Mouse (Mus musculus) midbrain, embryonic 11.5 days (tissue): ENCODE data around the gene Ttc39b. TPM values are rescaled to one million over a fixed set of nuclear protein-coding genes. Genes with fewer than 3 reads are reported as not detected.

Source experiments
- ATAC-seq: fragments of 200-750 bp; cut with Nextera tagmentation; 2 replicates; pipeline ENCODE4 v1.8.0; 2017; ENCODE audit warnings: moderate TSS enrichment, moderate library complexity; ENCODE audit not compliant: low FRiP score
- DNase-seq: peaks from one replicate; pipeline ENCODE4 v3.0.0; 2015; ENCODE audit warnings: low spot score; ENCODE audit errors: missing footprints
- H3K27ac ChIP-seq: fragments of 300-500 bp; sonication (generic); 2 replicates; pipeline ENCODE4 v1.5.1; 2014; ENCODE audit warnings: low read depth, low read length
- H3K27me3 ChIP-seq: fragments of 300-500 bp; sonication (generic); 2 replicates; pipeline ENCODE4 v1.6.1; 2014; ENCODE audit warnings: mild to moderate bottlenecking, low read length, moderate library complexity, mixed read lengths; ENCODE audit not compliant: control insufficient read depth, insufficient read depth
- H3K36me3 ChIP-seq: fragments of 300-500 bp; sonication (generic); 2 replicates; pipeline ENCODE4 v1.6.1; 2014; ENCODE audit warnings: mild to moderate bottlenecking, low read length, moderate library complexity, mixed read lengths; ENCODE audit not compliant: control insufficient read depth, insufficient read depth
- H3K4me1 ChIP-seq: fragments of 300-500 bp; sonication (generic); 2 replicates; pipeline ENCODE4 v1.6.1; 2014; ENCODE audit warnings: low read length; ENCODE audit not compliant: control insufficient read depth, insufficient read depth
- H3K4me2 ChIP-seq: fragments of 300-500 bp; sonication (generic); 2 replicates; pipeline ENCODE4 v1.6.1; 2014; ENCODE audit warnings: mild to moderate bottlenecking, moderate library complexity
- H3K4me3 ChIP-seq: fragments of 300-500 bp; sonication (generic); 2 replicates; pipeline ENCODE4 v1.5.1; 2014; ENCODE audit warnings: low read depth, low read length
- H3K9ac ChIP-seq: fragments of 300-500 bp; sonication (generic); 2 replicates; pipeline ENCODE4 v1.6.1; 2014; ENCODE audit warnings: low read length
- H3K9me3 ChIP-seq: fragments of 300-500 bp; sonication (generic); 2 replicates; pipeline ENCODE4 v1.6.1; 2016; ENCODE audit warnings: low read length; ENCODE audit not compliant: control insufficient read depth
- WGBS: fragments of 180-500 bp; shearing (Covaris S2); extraction: QIAGEN DNeasy Blood & Tissue Kit; methylation state at CpG from one replicate; pipeline ENCODE4 v1.1.7; 2014; 5-methylcytosine and 5-hydroxymethylcytosine counted together
- polyA plus RNA-seq: library from polyadenylated mRNA; unstranded; fragments of >200 nt; fragmentation: Nextera tagmentation; extraction: Ambion mirVana; gene quantifications from 2 replicates; pipeline ENCODE4 v1.2.1, GENCODE M21; 2014

The Ttc39b gene
- polyA plus RNA-seq, 1 experiment from 2014 or later = 1.9 TPM

GRCm38 (mm10) chr4:83343146-83343823 is 19.2 kb upstream of the Ttc39b start:
- Histone ChIP-seq H3K4me3 (no peak overlapping the region), H3K4me1 (no peaks in the 10 kb centered on the region), H3K9me3 (no peaks in the 10 kb centered on the region), H3K27me3 (no peaks in the 10 kb centered on the region), H3K4me2 (no peak overlapping the region), H3K36me3 (no peaks in the 10 kb centered on the region), H3K9ac (no peak overlapping the region), H3K27ac (no peak overlapping the region)
- ATAC-seq (no peak), DNase-seq (no peak)
- 81% methylated on average over 9 of the region's 9 CpGs for WGBS

- H3K4me2 ChIP-seq = no peak overlapping the region
- no peak overlapping the region for H3K27ac ChIP-seq
- no peaks in the 10 kb centered on the region for H3K36me3 ChIP-seq
- no peak for ATAC-seq
- no peak for DNase-seq
- no peaks in the 10 kb centered on the region for H3K9me3 ChIP-seq
- no peaks in the 10 kb centered on the region for H3K4me1 ChIP-seq
- no peaks in the 10 kb centered on the region for H3K27me3 ChIP-seq
- no peak overlapping the region for H3K4me3 ChIP-seq
- WGBS = 68% methylated on average over 14 of the region's 14 CpGs
- H3K9ac ChIP-seq = no peak overlapping the region
Measured at GRCm38 (mm10) chr4:83342268-83342970, 18.4 kb upstream of the Ttc39b start.

- DNase-seq (no peak), ATAC-seq (no peak)
- 92% methylated on average over 1 of the region's 1 CpGs for WGBS
- no peaks in the 10 kb centered on the region for H3K9me3 ChIP-seq
- no peaks in the 10 kb centered on the region for H3K4me1 ChIP-seq
- no peaks in the 10 kb centered on the region for H3K36me3 ChIP-seq
- no peak overlapping the region for H3K9ac ChIP-seq
- no peak overlapping the region for H3K27ac ChIP-seq
- H3K4me3 ChIP-seq = no peak overlapping the region
- no peaks in the 10 kb centered on the region for H3K27me3 ChIP-seq
- H3K4me2 ChIP-seq = no peak overlapping the region
Measured at GRCm38 (mm10) chr4:83339393-83339792, 15.3 kb upstream of the Ttc39b start.

- 71% methylated on average over 3 of the region's 3 CpGs for WGBS
- H3K9me3 ChIP-seq = no peaks in the 10 kb centered on the region
- H3K27me3 ChIP-seq = no peaks in the 10 kb centered on the region
- H3K36me3 ChIP-seq = no peaks in the 10 kb centered on the region
- no peak overlapping the region for H3K4me2 ChIP-seq
- no peak overlapping the region for H3K4me3 ChIP-seq
- DNase-seq (no peak), ATAC-seq (no peak)
- no peaks in the 10 kb centered on the region for H3K4me1 ChIP-seq
- H3K27ac ChIP-seq = no peak overlapping the region
- H3K9ac ChIP-seq = no peak overlapping the region
Measured at GRCm38 (mm10) chr4:83337717-83338116, 13.7 kb upstream of the Ttc39b start.

- 82% methylated on average over 4 of the region's 4 CpGs for WGBS
- no peak for DNase-seq
- no peak overlapping the region for H3K4me2 ChIP-seq
- no peak overlapping the region for H3K9ac ChIP-seq
- H3K4me3 ChIP-seq = no peak overlapping the region
- H3K27ac ChIP-seq = no peak overlapping the region
- no peaks in the 10 kb centered on the region for H3K9me3 ChIP-seq
- H3K36me3 ChIP-seq = no peaks in the 10 kb centered on the region
- H3K27me3 ChIP-seq = no peaks in the 10 kb centered on the region
- no peaks in the 10 kb centered on the region for H3K4me1 ChIP-seq
- ATAC-seq = no peak
Measured at GRCm38 (mm10) chr4:83330369-83330768, 6.3 kb upstream of the Ttc39b start.

GRCm38 (mm10) chr4:83329615-83330014 is 5.6 kb upstream of the Ttc39b start:
- no peaks in the 10 kb centered on the region for H3K36me3 ChIP-seq
- DNase-seq (no peak), ATAC-seq (no peak)
- no peaks in the 10 kb centered on the region for H3K4me1 ChIP-seq
- WGBS = 58% methylated on average over 4 of the region's 4 CpGs
- no peak overlapping the region for H3K9ac ChIP-seq
- no peak overlapping the region for H3K27ac ChIP-seq
- no peaks in the 10 kb centered on the region for H3K9me3 ChIP-seq
- H3K27me3 ChIP-seq = no peaks in the 10 kb centered on the region
- no peak overlapping the region for H3K4me3 ChIP-seq
- H3K4me2 ChIP-seq = no peak overlapping the region

GRCm38 (mm10) chr4:83328026-83328945 is 4.2 kb upstream of the Ttc39b start:
- H3K27me3 ChIP-seq = no peaks in the 10 kb centered on the region; the same call in 1 of the 2 replicates
- 55% methylated on average over 9 of the region's 9 CpGs for WGBS
- H3K36me3 ChIP-seq = no peaks in the 10 kb centered on the region
- no peak overlapping the region for H3K4me3 ChIP-seq
- no peaks in the 10 kb centered on the region; the same call in 1 of the 2 replicates for H3K4me1 ChIP-seq
- no peak overlapping the region for H3K27ac ChIP-seq
- DNase-seq (no peak), ATAC-seq (no peak)
- H3K4me2 ChIP-seq = no peak overlapping the region
- no peaks in the 10 kb centered on the region for H3K9me3 ChIP-seq
- no peak overlapping the region for H3K9ac ChIP-seq

- H3K9ac ChIP-seq = no peak overlapping the region
- H3K4me3 ChIP-seq = no peak overlapping the region
- no peak overlapping the region for H3K27ac ChIP-seq
- DNase-seq = no peak
- H3K4me2 ChIP-seq = no peak overlapping the region
- H3K36me3 ChIP-seq = no peaks in the 10 kb centered on the region
- ATAC-seq = no peak
- no peaks in the 10 kb centered on the region for H3K9me3 ChIP-seq
- peaks cover 3% of the 10 kb centered on the region; the same call in 1 of the 2 replicates for H3K27me3 ChIP-seq
- WGBS = 73% methylated on average over 4 of the region's 4 CpGs
- H3K4me1 ChIP-seq = no peaks in the 10 kb centered on the region; the same call in 1 of the 2 replicates
Measured at GRCm38 (mm10) chr4:83327526-83327925, 3.5 kb upstream of the Ttc39b start.
